Mouse (Mus musculus) erythroblast, embryonic 14.5 days (primary cell): ENCODE data around the gene Vmn1r121.
"Not testable (repeated sequence)": the region's sequence is repeated elsewhere in the genome, so short reads cannot be mapped to it uniquely, and the experiment has no call there.

Experiments used
- GATA1 ChIP-seq: IDR thresholded peaks from 2 replicates; pipeline ENCODE4 v1.6.1; 2012; ENCODE audit warnings: low read length, inconsistent platforms, mixed read lengths
- TAL1 ChIP-seq: IDR thresholded peaks from 3 replicates; pipeline ENCODE4 v1.6.1; 2012; ENCODE audit warnings: low read length, inconsistent platforms, mixed read lengths

DNA sequence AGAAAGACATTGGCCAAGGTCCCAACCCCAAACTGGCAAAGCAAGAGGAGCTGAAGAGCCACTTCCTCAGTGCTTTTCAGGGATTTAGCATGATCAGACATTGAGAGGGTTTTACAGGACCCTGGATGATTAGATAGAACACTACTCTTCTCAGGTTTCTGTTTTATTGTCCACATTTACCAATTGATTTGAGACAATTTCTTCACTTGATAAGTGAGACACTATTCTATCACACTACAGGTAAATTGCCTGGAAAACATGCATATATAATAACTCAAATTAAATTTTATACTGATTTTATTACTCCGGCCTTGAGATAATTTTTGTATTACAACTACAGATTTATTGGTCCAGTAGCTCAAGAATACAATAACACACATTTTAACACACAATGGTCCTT lies 44.6 kb downstream of the Vmn1r121 start, which contains the start of gene Vmn1r120:
- not testable (repeated sequence) for TF ChIP-seq GATA1, TAL1
